Mouse (Mus musculus): ENCODE measurements at regions not wholly inside any gene's neighbourhood (a gene's known extent, or its start where the extent isn't known, plus 50 kb on each side); places are given as distances from the start of the nearest gene placed in this dataset. TPM values are rescaled to one million over a fixed set of nuclear protein-coding genes. Genes with fewer than 3 reads are reported as not detected.
"Not testable (repeated sequence)": the region's sequence is repeated elsewhere in the genome, so short reads cannot be mapped to it uniquely, and the experiment has no call there.

DNA sequence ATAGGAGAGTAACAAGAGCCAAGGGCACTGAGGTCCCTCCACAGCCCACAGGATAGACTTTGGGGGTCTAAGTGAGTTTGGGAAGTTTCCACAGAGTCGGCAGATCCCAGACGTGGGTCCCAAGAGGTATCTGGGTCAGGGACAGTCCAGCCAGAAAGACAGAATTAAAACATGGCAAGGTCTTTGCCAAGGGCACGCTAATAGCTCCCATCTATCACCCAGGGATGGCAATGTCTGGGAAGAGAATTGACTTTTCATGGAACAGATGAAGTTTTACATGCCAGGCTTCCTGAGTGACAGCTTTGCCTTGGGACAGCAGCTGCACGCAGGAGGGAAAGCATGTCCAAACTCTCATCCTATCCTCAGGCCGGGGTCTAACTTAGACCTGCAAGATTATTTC, 563.5 kb downstream of the Gm10330 start:
- not testable (repeated sequence) for H3K36me3 ChIP-seq (ENCODE audit: control insufficient read depth, insufficient read depth); H3K4me1 ChIP-seq (ENCODE audit: control insufficient read depth, insufficient read depth, low read length); ATAC-seq (replicated peaks; ENCODE audit: extremely low read depth, insufficient read depth, low FRiP score); H3K9me3 ChIP-seq (replicated peaks; ENCODE audit: control insufficient read depth, low read length); H3K9ac ChIP-seq (ENCODE audit: low read length); H3K4me3 ChIP-seq (ENCODE audit: low read length); H3K27ac ChIP-seq (ENCODE audit: low read length); H3K27me3 ChIP-seq (ENCODE audit: control insufficient read depth, insufficient read depth, low read length); H3K4me2 ChIP-seq (ENCODE audit: low read depth, low read length)
- whole genome bisulfite sequencing = 75% methylated on average over 1 of the region's 5 CpGs

DNA sequence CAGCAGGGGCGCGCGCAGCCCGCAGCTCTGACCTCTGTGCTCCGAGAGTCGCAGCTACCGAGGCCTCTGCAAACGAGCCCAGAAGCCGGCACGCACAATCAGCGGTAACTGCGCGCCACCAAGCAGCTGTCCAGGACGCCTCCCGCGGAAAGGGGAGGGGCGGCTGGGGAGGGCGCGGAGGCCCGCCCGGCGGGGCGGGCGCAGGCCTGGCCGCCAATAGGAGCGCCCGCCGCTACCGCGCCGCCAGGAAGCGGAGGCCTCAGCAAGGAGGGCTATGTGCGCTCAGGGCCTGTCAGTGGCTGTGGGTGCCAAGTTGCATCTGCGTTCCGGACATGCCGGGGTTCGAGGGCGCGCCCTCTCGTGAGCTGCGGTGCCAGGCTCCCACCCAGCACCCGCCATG, 590.5 kb downstream of the Gm10330 start:
- H3K36me3 ChIP-seq (ENCODE audit: control insufficient read depth, insufficient read depth); H3K27ac ChIP-seq (ENCODE audit: low read length); H3K9me3 ChIP-seq (replicated peaks; ENCODE audit: control insufficient read depth, low read length); H3K27me3 ChIP-seq (ENCODE audit: control insufficient read depth, insufficient read depth, low read length); H3K4me1 ChIP-seq (ENCODE audit: control insufficient read depth, insufficient read depth, low read length): not testable (repeated sequence)
- peak; percentile 84 for ATAC-seq (replicated peaks; ENCODE audit: extremely low read depth, insufficient read depth, low FRiP score)
- H3K4me3 ChIP-seq (ENCODE audit: low read length) = peak overlapping the region; percentile 51
- peak overlapping the region; percentile 61 for H3K9ac ChIP-seq (ENCODE audit: low read length)
- 3% methylated on average over 36 of the region's 42 CpGs for WGBS
- H3K4me2 ChIP-seq (ENCODE audit: low read depth, low read length) = peak overlapping the region; percentile 59

DNA sequence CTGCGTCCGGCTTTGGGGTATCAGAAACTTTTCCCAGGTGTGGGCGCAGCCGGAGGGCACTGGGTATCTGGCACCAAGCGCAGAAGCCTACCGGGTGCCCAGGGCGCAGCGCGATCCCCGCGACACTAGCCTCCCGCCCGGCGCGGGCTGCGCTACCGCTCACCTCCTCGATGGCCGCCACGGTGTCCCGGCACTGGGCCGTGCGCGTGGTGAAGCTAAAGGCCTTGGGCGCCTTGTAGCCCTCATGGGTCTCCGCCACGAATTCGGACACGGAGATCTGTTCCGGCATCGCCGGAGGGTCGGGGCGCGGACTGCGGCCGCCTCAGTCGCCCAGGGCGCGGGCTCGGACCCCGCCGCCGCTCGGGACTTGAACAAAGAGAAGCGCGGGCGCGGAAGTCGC, 591.0 kb downstream of the Gm10330 start:
- Histone ChIP-seq H3K9ac (ENCODE audit: low read length) (peak overlapping the region; percentile 61), H3K4me3 (ENCODE audit: low read length) (peak overlapping the region; percentile 51), H3K4me2 (ENCODE audit: low read depth, low read length) (peak overlapping the region; percentile 59)
- WGBS = under 1% methylated on average over 45 of the region's 50 CpGs
- not testable (repeated sequence) for H3K27me3 ChIP-seq (ENCODE audit: control insufficient read depth, insufficient read depth, low read length); H3K36me3 ChIP-seq (ENCODE audit: control insufficient read depth, insufficient read depth); ATAC-seq (replicated peaks; ENCODE audit: extremely low read depth, insufficient read depth, low FRiP score); H3K27ac ChIP-seq (ENCODE audit: low read length); H3K9me3 ChIP-seq (replicated peaks; ENCODE audit: control insufficient read depth, low read length); H3K4me1 ChIP-seq (ENCODE audit: control insufficient read depth, insufficient read depth, low read length)

Small RNA genes lying in the stretch of these regions (microRNA-seq; reads per million reads assigned to microRNA genes)
- gene Gm26140 = not detected
